Mouse (Mus musculus) kidney, adult 11 months (tissue): ENCODE measurements around the gene Mzf1.
"Not testable (repeated sequence)": the region's sequence is repeated elsewhere in the genome, so short reads cannot be mapped to it uniquely, and the experiment has no call there.

Experiments used
- DNase-seq: peaks from one replicate; pipeline ENCODE4 v3.0.0; 2022

Gene Mzf1

DNA sequence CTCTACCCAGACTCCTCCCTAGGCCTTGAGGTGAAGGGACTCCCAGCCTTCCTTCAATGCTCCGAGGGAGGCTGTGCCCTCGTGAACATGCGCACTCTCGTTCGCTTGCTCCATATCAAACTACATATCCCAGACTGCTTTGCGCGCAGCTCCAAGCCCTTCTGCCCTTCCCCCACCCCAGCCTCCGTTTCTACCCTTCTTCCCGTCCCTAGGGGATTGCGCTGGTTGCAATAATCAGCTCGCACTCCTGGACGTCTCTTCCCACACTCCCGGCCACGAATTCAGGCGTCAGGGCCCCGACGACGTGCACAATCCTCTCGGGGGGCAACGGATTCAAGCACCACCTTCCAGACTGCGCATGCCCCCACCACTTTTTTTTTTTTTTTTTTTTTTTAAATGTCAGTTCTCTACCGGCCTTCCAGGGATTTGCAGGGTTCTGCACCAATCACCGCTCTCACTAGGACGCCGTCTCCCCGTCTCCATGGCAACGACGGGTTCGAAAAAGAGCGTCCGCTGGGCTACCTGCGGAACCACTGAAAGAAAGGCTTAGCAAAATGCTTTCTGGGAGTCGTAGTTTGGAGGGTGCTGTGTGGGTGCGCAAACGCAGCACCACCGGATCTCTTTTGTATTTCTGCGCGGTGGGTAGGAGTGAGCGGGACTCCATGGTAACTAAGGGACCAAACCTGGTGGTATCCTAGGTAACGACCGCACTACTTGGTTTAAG is at the start of gene Mzf1:
Mzf1 (minus strand) TSS at position 478 of the 724 bp plus-strand sequence.
- DNase-seq: peak; percentile 97

- no peak for DNase-seq
Observed at GRCm38 (mm10) chr7:13095073-13095472, 40.5 kb upstream of the Mzf1 start, which contains the start of gene Vmn1r85. Vmn1r85 (minus strand) TSS chr7:13095173.

GRCm38 (mm10) chr7:13072293-13072692 is 17.7 kb upstream of the Mzf1 start:
- DNase-seq: no peak

DNA sequence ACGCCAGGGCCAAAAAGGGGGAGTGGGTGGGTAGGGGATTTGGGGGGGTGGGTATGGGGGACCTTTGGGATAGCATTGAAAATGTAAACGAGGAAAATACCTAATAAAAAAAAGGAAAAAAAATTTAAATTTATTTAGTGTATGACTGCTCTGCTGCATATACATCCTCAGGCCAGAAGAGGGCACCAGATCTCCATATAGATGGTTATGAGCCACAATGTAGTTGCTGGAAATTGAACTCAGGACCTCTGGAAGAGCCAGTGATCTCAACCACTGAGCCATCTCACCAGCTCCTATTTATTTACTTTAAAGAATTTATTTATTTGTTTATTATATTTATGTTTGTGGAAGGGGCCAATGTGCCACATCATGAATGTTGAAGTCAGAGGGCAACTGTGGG is 8.8 kb upstream of the Mzf1 start:
- DNase-seq: not testable (repeated sequence)

DNA sequence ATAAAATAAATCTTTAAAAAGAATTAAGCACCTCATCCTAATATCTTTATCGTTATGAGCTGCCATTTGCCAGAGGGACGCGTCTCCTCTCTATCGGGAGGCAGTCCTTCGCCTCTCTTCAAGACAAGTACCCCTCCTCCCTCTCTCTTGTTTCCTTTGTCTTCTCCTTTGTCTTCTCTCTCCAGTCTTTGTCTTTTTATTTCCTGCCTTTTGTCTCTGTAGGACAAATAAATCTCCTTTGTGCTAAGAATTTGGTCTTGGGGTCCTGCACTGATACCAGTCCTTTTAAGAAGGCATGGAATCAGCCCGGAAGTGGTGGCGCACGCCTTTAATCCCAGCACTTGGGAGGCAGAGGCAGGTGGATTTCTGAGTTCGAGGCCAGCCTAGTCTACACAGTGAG is 5.0 kb upstream of the Mzf1 start:
- DNase-seq: no peak

- DNase-seq: no peak
Observed at GRCm38 (mm10) chr7:13056913-13057700, 2.5 kb upstream of the Mzf1 start.

DNA sequence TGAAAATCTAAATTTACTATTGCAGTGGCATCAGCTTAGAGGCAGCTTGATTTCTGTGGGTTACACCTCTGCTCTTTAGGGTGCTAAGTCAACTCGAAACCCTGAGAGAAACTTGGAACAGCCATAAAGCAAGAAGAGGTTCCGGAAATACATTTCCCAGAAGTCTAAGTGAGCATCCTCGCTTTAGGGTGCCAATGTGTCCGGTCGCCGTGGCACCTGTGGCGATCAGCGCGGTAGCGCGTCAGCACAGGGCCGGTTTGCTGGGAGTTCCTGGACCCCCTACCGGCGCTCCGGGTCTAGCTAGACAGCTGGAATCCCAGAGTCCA is 640 bp downstream of the Mzf1 start:
- no peak for DNase-seq

- DNase-seq: no peak
Observed at GRCm38 (mm10) chr7:13053501-13053900, 1.1 kb downstream of the Mzf1 start.

- no peak for DNase-seq
Observed at GRCm38 (mm10) chr7:13053001-13053400, 1.6 kb downstream of the Mzf1 start.

GRCm38 (mm10) chr7:13046084-13046483 is 8.5 kb downstream of the Mzf1 start:
- peak; percentile 63 for DNase-seq

DNA sequence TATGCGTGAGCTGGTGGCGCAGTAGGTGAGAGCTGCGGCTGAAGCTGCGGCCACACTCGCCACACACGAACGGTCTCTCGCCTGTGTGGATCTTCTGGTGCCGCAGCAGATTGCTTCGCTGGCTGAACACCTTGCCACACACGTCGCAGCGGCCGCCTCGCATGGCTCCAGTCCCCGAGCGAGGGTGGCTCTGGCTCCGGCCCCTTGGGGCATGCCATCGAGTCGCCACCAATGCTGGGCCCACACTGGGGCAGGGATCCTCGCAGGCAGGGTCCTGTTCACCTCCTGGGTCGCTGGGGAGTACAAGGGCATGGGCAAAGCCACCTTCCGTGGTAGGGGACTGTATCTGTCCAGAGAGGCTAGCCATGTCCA is 10.3 kb downstream of the Mzf1 start:
- DNase-seq: no peak

GRCm38 (mm10) chr7:13043445-13044253 is 10.9 kb downstream of the Mzf1 start:
- peak; percentile 9 for DNase-seq

DNA sequence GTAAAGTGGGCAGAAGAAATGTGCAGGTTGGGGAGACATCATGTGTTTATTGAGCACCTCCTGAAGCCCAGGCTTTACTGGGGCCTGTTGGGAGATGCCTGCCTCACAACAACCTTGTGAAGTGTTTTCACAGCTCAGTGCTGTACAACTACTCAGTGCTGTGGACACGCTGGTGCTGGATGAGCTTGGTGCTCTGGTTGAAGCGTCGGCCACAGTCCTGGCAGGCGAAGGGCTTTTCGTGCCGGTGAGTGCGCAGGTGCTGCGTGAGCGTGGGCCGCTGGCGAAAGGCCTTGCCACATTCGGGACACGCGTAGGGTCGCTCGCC is 11.5 kb downstream of the Mzf1 start:
- no peak for DNase-seq

DNA sequence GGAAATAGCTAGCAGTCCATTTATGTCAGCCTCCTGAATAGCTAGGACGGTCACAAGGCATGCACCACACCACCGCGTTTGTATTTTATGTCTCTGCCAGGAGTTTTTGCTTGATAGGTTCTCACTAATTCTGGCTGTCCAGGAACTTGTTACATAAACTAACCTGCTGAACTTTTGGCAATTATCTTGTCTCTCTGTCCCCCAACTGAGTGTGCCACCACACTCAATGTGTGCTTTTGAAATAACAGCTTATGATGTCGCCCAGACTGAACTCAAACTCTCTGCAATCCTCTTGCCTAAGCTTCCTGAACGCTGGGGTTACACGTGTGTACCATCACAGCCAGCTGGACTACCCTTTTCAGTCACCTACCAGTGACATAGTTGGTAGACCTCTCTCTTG is 12.1 kb downstream of the Mzf1 start:
- no peak for DNase-seq

- DNase-seq: no peak
Observed at GRCm38 (mm10) chr7:13041256-13041655, 13.3 kb downstream of the Mzf1 start.

GRCm38 (mm10) chr7:13039181-13039580 is 15.4 kb downstream of the Mzf1 start:
- DNase-seq: no peak

DNA sequence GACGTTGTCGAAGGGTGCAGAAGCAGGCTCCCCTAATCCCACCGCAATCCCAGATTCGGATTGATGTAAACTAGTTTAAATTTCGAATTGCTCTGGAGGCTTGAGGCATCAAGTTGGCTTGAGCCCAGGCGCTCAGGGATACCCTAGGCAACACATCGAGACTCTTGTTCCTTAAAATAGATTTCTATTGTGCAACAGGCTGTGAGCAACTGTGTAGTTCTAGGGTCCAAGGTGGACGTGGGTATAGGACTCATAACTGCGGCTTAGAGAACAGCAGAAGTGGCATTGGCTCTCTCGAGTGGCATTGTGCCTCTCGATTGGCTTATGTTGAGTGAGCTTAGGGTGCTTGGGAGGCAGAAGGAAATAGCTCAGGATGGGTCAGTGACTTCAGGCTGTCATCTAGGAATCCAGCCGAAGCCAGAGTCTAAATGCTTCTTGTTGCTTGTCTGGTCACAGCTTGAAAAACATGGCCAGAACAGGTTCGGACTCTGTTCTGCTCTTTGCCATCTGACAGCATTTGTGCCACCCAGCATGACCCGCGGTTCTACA is 15.9 kb downstream of the Mzf1 start:
- peak; percentile 66 for DNase-seq

DNA sequence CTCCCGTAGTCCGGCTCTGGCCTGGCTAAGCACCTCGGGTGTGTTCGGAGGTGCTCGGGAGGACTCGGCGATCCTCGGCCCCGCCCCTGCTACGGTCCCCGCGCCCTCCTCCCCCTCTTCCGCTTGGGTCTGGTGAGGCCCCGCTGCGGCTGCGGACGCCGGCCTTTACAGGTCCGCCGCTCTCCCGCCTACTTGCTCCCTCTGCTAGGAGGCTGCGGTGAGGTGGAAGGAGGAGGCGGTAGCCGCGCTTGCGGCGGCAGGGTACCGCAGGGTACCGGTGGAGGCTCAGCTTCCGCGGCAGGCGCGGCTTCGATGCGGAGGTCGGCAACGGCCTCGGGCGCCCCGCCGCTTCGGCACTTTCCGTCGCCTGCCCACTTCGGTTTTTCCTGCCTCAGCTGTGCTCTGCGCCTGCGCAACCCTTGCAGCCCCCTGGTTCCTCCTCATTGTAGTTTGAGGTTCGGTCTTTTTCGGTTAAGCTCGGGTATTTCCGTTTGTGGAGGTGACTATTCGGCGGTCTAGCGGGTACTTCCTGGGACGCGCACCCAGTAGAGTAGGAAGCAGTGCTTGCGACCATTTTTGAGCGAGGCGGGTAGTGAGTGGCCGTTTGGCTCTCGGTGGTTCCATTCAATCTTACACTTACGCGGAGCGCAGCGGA is 16.5 kb downstream of the Mzf1 start, which contains the start of gene Ube2m:
Ube2m (minus strand) TSS at position 375 of the 655 bp plus-strand sequence.
- DNase-seq: peak; percentile 97

DNA sequence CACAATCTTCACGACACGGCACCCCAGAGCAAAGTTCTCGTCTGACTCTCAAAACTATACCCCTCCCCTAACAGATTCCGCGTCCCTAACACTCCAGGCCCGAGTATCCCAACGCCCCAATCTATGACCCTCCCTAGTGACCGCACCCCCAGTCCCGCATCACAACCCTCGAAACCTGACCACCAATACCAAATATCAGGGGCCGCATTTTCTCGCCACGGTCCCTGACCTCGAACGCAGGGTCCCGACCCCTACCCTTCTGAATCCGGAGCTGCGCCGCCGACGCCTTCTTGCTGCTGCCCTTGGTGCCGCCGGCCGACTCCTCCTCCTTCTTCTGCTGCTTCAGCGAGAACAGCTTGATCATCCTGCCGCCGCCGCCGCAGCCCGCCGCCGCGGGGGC is 17.2 kb downstream of the Mzf1 start:
- no peak for DNase-seq

DNA sequence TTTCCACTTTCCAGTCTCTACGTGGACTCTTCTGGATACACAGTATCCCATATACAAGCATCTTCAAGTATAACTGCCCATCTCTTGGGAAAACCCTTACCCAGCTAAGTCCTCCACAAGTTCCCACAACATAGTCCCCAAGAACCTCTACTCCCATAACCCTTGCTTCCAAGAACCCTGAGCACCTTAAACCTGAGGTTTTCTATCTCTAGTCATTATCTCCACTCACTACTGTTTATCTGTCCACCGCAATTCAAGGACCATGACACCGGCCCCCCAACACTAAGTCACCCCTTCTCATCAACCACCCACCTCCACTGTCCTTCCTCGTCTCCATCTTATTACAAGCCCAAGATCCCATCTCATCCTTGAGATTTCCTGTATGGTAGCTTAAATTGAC is 17.8 kb downstream of the Mzf1 start:
- no peak for DNase-seq

- no peak for DNase-seq
Observed at GRCm38 (mm10) chr7:13035211-13035855, 19.2 kb downstream of the Mzf1 start.
